Mouse (Mus musculus) T-helper 2 cell (primary cell): ENCODE measurements around the gene Syne3.

Experiments
- in situ Hi-C: fragments of 300-600 bp; cut with MboI, MseI; formaldehyde crosslinking; loops from one replicate; pipeline ENCODE4 v1.15.1; 2025; ENCODE audit warnings: high pct_unique_total_duplicates

Gene Syne3

DNA sequence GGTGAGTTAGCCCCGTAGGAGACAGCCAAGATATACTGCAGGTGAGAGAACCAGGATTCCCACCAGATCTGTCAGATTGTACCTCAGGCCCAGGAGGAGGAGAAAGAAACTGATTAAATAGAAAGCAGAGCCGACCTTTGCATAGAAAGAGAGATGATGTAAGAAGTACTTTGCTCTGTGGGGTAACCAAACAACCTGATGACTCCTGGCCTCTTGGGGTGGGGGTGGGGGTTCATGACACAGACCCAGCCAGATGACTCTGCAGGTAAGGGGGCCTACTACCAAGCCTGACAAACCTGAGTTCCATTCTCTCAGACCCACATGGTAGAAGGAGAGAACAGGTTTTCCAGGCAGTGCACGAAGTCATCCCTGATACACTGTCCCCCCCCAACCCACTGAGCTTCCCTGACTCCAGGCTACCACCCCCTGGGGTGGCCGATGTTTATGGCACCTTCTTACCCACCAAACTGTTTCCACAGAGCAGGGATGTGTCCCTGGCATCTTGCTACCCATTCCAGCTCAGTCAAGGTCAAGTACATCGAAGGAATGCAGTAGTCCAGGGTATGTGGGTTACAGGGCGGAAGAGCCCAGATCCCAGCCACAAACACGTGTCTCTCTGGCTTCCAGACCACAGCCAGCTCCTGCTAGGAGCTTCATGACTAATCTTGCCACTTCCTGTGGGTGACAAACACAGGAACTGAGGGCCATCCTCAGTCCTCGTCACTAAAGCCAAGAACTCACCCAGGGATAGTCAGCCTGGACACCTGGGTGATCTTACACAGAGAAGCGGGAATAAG lies 8.9 kb downstream of the Syne3 start:
- in situ Hi-C loops: no loop called here

DNA sequence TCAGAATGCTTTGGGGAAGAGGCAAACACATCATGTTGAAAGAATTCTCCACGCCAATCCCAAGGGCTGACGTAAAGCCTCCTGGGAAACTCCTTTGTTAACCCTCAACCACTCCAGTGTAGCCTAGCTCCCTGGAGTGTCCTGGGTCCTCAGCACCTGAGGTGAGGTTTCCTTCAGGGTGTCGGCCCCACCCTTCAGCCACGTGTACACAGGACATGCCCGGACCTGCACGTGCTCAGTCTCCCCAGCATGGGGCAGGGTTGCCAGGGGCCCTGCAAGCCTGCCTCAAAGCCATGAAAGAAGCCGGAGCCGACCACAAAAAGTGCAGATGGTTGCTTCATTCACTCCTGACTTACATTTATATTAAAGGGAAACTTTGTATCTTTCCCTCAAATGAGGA lies 10.4 kb downstream of the Syne3 start:
- in situ Hi-C loops: no loop called here

DNA sequence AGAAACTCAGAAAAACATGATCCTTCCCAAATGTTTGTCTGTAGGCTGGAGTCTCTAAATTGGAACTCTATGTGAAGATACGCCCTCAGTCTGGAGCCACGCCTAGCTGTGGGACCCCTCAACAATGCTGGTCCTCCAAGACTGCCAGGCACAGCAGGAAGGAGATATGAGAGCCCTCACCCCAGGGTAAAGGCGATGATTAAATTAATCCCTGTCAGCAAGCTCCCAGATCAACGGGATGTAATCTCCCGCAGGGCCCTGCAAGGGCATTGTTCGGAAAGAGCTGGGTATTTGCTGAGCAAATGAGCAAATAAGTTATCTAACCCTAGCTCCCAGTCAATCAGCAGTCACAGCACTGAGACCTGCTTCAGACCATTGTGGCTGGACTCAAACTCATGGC lies 11.1 kb downstream of the Syne3 start:
- in situ Hi-C loops: no loop called here

DNA sequence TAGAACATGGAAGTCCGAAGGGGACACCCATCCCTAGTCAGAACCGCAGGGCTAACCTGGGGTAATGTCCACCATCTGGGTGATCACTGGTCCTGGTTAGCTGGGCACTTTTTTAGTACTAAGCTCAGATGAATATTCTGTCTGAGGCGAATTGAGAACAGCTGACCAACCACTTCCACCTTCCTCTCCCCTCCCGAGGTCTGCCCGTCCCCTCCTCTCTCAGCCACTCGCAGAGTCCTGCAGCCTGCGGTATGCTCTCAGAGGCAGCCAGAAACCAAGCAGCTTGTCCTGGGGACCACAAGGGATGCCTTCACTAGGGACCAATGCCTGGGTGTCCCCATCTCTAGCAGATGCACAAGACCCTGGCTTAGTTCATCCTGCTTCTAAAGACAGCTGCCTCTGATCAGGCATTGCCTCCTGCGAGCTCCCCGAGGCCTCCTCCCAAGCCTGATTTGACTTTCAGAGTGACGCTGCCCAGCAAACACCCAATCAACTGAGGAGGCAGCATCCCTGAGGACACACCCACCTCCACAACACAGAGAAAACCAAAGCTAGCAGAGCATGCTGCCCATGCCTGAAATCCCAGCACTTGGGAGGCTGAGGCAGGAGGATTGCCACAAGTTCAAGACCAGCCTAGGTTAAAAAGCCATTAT lies 11.8 kb downstream of the Syne3 start:
- in situ Hi-C loops: no loop called here

DNA sequence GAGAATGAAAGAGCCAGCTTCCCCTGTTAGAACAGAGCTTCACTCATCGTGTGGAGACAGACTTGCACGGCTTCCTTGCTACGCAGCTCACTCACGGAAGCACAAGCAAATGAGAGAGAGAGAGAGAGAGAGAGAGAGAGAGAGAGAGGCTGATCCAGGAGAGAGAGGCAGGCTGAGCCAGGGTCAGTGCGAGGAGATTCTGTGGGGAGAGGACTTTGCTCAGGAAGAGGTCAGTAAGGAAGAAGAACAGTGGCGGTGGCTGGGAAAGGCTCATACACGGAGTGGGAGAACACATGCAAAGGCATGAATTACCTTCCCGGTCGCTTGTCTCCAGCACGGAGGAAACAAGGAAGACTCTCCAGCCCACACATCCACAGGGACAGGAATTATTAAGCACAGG lies 12.4 kb downstream of the Syne3 start:
- in situ Hi-C loops: no loop called here

DNA sequence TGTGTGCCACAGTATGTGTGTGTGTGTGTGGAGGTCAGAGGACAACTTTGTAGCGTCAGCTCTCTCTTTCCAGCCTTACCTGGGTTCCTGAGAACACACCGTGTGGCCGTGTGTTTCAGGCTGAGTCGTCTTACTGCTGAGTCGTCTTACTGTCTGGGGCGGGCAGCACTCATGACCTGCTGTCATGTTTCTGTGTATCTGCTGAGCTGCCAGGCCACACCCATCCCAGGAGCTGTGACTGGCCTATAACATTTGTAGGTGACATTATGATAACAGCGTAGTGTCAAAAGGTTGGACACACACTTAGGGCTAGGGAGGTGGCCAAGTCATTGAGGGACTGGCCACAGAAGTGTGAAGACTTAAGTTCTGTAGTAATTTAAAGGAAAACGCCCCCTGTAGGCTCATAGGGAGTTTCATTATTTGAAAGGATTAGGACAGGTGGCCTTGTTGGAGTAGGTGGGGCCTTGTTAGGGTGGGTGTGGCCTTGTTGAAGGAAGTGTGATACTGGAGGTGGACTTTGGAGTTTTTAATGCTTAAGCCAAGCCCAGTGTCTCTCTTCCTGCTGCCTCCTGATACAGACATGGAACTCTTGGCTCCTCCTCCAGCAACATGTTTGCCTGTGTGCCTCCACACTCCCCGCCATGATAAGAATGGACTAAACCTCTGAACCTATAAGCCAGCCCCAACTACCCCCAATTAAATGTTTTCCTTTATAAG lies 13.4 kb downstream of the Syne3 start:
- in situ Hi-C loops: no loop called here

DNA sequence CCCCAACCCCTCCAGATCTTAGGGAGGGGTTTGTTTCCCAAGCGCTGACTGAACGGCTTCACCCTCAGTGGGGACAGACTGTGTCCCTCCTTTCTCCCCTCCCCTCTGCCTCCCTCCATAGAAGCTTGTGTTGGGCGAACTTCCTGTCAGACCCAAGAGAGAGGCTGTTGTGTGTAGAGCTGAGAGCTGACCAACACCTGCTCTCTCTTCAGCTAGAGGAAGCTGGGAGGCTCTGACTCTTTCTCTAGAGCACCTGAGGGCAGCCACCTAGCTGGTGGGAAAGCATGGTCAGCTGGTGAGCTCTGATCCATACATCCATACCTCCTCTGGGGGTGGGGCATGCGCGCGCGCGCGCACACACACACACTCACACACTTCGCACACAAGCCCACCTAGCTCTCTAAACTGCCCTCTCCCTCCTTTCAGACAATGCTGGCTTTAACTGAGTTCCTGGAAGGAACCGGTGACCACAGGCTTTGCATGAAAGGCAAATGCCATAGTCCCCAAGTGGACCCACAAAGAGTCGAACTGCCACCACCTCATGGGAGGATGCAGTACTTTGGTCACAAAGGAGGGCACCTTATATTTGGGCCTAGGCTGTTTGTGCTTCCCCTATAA lies 14.2 kb downstream of the Syne3 start:
- in situ Hi-C loops: no loop called here

DNA sequence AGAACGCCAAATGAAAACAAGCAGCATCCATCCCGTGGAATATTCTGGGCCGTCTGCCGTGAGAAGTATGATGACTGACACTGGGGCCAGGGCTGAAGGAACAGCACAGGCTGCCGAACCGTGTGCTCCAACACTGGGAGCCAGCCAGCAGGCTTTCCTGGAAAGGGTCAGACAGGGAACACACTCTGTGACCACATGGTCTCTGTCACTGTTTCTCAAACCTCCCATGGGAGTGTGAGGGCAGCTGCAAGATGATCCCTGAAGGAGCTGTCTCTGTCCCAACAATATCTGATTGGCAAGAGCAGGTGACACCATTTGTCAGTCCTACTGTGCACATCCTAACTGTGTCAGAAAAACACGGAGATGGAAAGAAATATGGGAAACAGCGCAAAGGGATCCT lies 16.8 kb downstream of the Syne3 start:
- in situ Hi-C loops: loop anchor here (5.0 kb wide), 1 partner anchor 41 kb away; no protein-coding TSS in a partner anchor

DNA sequence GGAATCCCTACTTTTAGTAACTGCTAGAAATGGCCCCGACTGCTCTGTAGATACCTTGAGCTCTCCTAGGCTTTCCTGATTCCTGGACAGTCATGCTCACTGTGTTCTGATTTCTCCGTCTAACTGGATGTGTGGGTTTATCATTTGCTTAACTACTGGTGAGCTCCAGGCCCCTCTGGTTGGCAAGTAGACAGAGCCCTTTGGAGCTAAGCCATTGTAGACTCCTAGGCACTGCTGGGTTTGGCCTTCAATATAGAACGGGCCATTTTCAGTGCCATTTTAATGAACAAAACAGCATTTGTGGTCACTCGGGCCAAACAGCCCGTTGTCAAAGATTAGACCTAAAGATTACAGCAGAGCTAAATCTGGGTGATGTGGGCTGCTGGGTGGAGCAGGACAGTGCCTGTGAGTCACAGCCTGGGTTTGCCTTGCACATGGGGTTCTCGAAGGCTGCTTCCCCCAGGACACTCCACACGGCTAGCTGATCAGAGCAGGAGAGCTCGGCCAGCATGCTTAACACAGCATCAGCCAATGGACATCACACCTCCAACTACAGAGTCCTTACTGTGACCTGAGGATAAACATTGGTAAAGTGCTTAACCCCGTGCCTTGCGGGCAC lies 17.4 kb downstream of the Syne3 start:
- in situ Hi-C loops: loop anchor here (5.0 kb wide), 1 partner anchor 40 kb away; no protein-coding TSS in a partner anchor

DNA sequence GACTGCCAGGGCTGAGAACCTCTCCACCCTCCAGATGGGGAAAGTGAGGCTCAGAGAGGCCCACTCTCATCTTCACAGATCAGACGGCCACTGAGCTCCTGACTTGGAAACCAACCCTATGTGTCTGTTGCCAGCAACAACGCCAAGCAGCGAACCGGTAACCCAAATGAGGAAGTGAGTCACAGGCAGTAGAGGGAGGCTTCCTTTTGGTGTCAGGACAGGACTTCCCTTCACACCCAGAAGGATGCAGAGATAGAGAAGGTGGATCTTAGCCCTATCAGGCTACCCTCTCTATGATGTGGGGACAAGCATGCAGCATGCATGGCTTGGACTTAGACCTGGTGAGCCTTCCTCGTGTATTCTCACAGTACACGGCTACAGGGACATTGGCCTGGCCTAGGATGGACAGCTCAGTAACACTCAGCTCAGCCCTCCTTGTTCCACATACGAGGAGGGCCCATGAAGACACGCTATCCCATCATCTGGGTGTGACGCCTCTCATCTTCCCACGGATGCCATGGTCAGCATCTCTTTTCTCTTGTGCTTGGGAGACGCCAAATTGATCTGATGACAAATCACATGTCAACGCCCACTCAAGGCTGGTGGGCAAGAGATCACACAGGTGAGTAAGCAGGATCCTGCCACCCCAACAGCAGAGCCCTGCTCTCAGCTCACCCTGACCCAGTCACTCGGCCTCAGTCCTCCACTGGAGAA lies 18.7 kb downstream of the Syne3 start:
- in situ Hi-C loops: loop anchor here (5.0 kb wide), 1 partner anchor 39 kb away; no protein-coding TSS in a partner anchor

DNA sequence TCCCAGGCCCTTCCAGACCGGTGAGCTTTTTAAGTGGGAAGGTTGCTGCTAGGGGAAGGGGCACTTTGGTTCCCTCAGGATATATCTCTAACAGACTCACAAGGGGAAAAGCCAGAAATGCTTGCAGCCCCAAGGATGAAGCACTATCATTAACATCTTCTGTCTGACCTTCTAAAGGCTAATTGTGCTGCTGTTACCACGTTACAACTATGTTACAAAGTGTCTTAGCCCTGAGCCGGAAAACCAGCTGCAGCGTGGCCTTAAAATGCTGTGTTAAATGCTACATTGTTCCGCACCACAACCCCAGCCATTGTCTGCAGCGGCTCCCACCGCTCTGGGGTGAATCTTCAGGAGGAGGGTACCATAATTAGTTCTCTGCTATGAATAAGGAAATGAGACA lies 21.7 kb downstream of the Syne3 start:
- in situ Hi-C loops: no loop called here

DNA sequence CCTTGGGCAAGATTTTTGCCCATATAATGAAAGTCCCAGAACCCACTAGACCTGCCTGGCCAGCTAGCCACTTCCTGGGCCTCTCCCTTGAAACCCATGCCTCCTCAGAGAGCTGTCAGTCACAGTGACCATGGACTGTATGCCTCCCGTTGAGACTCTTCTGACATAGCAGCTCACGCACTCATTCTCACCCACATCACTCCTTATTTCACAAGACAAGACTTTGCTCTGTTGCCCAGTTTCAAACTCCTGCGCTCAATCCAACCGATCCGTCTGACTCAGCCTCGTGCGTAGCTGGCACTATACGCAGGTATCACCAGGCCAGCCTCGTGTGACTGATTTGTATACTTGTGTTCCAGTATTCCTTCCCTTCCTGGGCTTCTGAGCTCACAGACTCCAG lies 22.8 kb downstream of the Syne3 start:
- in situ Hi-C loops: no loop called here

DNA sequence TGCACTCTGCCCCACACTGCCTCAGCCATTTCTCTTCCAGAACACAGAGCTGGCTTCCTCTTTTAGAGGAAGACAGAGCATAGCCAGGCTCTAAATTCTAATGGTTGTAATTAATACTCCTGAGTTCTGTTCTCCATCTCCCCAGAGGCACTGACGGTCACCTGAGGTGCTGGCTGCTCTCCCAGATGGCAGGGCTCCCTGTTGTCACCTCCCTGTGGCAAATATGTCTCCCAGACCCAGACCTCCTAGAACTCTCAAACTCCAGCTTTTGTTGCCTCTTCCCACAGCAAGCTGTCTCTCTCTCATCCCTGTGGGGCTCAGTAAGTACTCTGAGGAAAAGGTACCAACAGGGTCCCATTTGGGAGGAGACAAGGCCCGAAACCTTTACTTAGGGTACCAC lies 23.6 kb downstream of the Syne3 start:
- in situ Hi-C loops: no loop called here

DNA sequence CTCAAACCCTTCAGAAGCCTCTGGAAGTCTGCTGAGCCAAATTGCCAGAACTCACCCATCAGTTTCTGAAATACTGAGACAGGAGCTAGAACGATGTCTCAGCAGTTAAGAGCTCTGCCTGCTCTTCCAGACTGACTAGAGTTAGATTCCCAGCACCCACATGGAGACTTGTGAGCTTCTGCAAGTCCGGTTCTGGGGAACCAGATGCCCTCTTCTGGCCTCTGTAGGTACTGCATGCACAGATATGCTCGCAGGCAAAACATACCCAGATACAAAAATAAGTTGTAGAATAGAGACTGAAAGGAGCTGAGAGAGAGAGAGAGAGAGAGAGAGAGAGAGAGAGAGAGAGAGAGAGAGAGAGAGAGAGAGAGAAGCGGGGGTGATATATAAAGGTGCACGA lies 24.5 kb downstream of the Syne3 start:
- in situ Hi-C loops: no loop called here

DNA sequence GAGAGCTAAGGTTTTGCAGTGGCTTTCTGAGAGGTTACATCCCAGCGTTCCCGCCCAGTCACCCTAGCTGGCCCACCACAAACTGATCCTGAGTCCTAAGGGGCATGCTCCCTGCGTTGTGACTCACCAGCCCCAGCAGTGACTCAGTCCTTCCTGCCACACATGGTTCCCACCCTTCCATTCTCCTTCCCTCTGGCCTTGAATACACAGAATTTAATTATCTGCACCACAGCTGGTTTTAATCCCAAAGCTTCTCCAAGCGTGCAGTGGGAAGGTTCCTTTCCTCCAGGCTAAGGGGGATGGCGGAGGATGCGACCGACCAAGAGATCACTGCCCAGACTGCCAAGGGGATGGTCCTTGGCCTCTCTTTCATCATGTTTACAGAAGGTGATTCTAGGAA lies 26.1 kb downstream of the Syne3 start:
- in situ Hi-C loops: loop anchor here (5.0 kb wide), 1 partner anchor 39 kb away; no protein-coding TSS in a partner anchor

DNA sequence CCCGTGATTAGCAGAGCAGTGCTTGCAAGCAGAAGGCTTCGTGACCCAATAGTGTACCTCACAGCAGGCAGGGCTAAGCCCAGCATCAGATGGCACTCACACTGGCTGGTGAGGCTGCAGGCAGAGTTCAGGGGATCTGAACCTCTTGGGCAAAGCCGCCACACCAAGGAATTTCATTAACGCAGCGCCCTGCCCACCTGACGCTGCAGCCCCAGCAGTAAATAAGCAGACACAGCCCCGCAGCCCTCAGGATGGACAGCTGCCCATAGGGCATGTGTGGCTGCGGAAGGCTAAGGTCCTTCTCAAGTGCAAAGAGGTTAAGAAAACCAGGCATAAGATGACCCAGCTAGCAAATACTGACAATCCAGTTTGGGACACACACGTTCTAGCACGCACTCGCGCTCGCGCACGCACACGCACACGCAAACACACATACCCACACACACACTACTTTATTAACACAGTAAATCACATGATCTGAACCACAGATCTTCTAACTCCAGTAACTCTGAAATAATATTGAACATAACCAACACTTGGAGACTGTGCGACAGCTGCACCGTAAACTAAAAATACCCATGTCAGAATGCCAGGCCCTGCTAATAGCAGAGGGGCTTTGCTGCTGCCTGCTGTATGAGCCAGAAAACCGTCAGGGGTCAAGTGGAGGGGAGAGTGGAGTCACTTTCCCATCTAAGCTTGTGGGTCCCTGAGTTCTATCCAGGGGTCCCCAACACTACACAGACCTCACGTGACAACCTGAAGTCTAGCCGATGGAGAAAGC lies 30.5 kb downstream of the Syne3 start:
- in situ Hi-C loops: no loop called here

DNA sequence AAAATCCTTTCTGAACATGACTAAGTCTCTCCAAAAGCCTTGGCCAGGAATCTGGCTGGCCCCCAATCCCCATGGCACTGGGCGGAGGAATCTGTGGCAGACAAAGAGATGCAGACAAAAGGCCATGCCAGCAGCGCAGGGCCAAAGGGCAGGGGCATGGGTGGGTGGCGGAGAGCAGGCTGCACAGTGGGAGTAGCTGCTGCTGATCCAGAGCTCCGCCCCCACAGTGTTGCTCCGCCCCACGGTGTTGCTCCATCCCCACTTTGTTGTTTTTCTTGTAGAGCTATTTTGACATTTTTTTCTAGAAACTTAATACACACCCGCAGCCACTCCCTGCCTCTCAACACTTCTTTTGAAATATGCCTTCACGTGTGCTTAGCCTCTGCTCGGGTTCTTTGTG lies 31.2 kb downstream of the Syne3 start:
- in situ Hi-C loops: no loop called here

DNA sequence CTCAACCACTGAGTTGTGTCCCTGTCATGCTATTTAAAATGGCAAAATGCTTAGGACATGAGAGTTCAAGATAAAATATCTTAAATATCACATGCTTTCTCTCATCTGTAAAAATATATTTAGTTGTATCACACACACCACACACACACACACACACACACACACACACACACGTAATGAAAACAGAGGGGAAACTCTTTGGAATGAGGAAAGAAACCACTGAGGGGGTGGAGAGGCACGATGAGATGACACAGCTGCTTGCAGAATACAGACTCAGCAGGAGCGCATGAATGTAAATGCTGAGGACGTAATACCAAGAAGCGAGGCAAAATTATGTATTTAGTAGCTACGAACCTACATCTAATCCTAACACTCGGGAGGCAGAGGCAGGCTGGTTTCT lies 32.7 kb downstream of the Syne3 start:
- in situ Hi-C loops: no loop called here

DNA sequence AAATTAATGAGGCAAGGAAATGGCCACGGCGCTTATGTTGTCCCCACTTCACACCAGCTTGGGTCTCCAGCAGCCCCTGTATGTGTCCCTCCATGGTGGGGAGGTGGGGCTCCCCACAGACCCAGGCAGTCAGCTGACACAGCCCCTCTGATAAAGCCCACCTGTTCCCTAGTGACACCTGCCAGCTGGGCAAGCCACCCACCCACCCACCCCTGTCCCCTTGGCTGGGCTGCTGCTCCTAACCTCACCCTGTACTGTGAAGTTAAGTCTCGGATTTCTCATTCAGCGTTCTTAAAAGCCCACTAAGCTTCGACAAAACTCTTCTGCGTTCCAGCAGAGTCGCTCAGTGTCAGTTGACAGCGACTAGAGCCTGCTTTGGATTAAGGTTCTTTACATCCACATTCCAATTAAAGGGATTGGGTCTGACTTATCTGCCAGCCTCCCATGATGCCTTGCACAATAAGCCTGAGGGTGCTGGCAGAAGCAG lies 33.2 kb downstream of the Syne3 start:
- in situ Hi-C loops: no loop called here

DNA sequence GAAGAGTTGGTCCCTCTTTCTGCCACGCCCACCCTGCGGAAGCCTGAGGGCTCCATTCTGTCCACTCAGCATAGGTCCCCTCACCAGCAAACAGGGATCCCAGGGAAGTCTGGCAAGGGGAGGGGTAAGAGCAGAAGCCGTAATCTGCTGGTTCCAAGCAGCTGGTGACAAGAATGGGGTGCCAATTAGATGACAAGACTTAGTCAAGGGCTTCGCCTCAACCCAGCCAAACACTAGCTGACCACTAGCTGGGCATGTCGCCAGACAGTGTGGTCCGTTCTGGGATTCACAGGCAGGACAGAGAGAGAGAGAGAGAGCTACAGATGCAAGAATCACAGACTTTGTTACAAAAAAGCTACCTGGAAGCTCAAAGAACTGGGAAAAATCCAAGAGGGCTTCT lies 36.7 kb downstream of the Syne3 start:
- in situ Hi-C loops: no loop called here
